Mouse (Mus musculus) heart, adult 2 months (tissue): ENCODE data around the gene 4930519G04Rik.

Experiments used
- CTCF ChIP-seq: fragments of 200-600 bp; IDR thresholded peaks from 2 replicates; pipeline ENCODE4 v1.8.1; 2022; ENCODE audit warnings: antibody characterized with exemption, mild to moderate bottlenecking, moderate library complexity
- EP300 ChIP-seq: fragments of 200-500 bp; IDR thresholded peaks from 2 replicates; pipeline ENCODE4 v1.6.1; 2011; ENCODE audit warnings: low read depth, low read length, control low read depth; ENCODE audit not compliant: insufficient read depth
- POLR2A ChIP-seq: fragments of 200-500 bp; IDR thresholded peaks from 2 replicates; pipeline ENCODE4 v1.6.1; 2011; ENCODE audit warnings: mild to moderate bottlenecking, low read depth, low read length, control low read depth; ENCODE audit not compliant: insufficient read depth

DNA sequence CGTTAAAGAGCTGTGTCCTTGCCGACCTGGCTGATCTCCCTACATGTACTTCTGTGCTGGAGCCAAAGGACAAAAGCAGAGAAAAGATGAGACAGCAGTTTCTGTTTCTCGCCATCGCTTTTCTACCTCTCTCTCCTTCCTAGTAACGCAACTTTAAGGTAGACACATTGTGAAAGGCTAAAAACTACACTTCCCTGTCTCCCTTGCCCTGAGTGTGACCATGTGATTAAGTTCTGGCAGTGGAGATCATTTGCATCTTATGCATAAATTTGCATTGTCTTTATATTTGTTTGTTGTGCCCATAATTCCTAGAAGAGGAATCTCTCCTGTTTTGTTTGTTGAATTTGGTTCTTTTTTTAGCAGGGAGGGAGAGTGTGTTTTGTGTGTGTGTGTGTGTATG, 62.4 kb downstream of the 4930519G04Rik start:
- TF ChIP-seq POLR2A: no peak
- no peak for TF ChIP-seq CTCF
- TF ChIP-seq EP300: no peak
